Mouse (Mus musculus) olfactory bulb, adult 2 months (tissue): Measurements from ENCODE around the gene Ccr4.

ENCODE experiments used
- CTCF ChIP-seq: fragments of 200-500 bp; IDR thresholded peaks from 2 replicates; pipeline ENCODE4 v1.5.1; 2012; ENCODE audit warnings: low read depth, mild to moderate bottlenecking, low read length, moderate library complexity; ENCODE audit not compliant: insufficient read depth
- POLR2A ChIP-seq: fragments of 200-500 bp; IDR thresholded peaks from 2 replicates; pipeline ENCODE4 v1.6.1; 2012; ENCODE audit warnings: mild to moderate bottlenecking, low read depth, low read length, moderate library complexity; ENCODE audit not compliant: insufficient read depth

DNA sequence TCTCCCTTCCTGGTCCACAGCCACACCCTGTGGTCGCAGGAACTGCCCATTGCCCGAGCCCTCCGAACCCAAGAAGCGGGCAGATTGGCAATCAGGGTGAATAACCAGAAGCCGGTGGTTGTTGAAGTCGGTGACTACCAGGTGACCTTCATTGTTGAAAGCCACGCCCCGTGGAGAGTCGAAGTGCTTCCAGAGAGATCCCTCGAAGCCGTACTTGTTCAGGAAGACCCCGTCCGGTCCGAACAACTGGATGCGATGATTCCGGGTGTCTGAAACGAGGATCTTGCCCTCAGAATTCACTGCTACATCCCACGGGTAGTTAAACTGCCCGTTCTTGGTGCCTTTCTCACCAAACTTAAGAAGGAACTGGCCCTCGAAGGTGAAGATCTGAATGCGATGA lies 8.1 kb upstream of the Ccr4 start:
- TF ChIP-seq CTCF (no peak), POLR2A (no peak)
